Mouse (Mus musculus): ENCODE results near the gene Tirap. TPM values are rescaled to one million over a fixed set of nuclear protein-coding genes. Genes with fewer than 3 reads are reported as not detected.

The Tirap gene
- 15.8 TPM for polyA plus RNA-seq (2014; fragmentation: Illumina TruSeq; extraction: RNeasy Lipid Tissue Mini Kit (QIAGEN cat#74804); ENCODE audit: low read depth, low replicate concordance)

GRCm38 (mm10) chr9:35199772-35200471 is at the start of gene Tirap, which contains the start of gene Srpr:
Gene Tirap (minus strand): TSS chr9:35200291.
Gene Srpr (plus strand): TSS chr9:35200175.

GRCm38 (mm10) chr9:35210542-35211474 is 10.7 kb upstream of the Tirap start, which contains the start of gene Foxred1:
Gene Foxred1 (minus strand): TSS chr9:35211055.

GRCm38 (mm10) chr9:35175251-35176123 is 24.6 kb downstream of the Tirap start, which contains the start of gene Dcps:
Gene Dcps (minus strand): TSS chr9:35176061.

Other genes starting within 250 kb of the Tirap start
- gene St3gal4, start 81.0 kb downstream of the Tirap start, polyA plus RNA-seq (2014; fragmentation: Illumina TruSeq; extraction: RNeasy Lipid Tissue Mini Kit (QIAGEN cat#74804); ENCODE audit: low read depth, low replicate concordance), result 92.8 TPM
- 6.9 TPM for gene Dcps, start 24.2 kb downstream of the Tirap start, polyA plus RNA-seq (2014; fragmentation: Illumina TruSeq; extraction: RNeasy Lipid Tissue Mini Kit (QIAGEN cat#74804); ENCODE audit: low read depth, low replicate concordance)
- gene Srpr, start 116 bp downstream of the Tirap start, polyA plus RNA-seq (2014; fragmentation: Illumina TruSeq; extraction: RNeasy Lipid Tissue Mini Kit (QIAGEN cat#74804); ENCODE audit: low read depth, low replicate concordance), result 237 TPM
- gene Foxred1, start 10.8 kb upstream of the Tirap start, polyA plus RNA-seq (2014; fragmentation: Illumina TruSeq; extraction: RNeasy Lipid Tissue Mini Kit (QIAGEN cat#74804); ENCODE audit: low read depth, low replicate concordance), result 19.1 TPM
- 5.3 TPM for gene Fam118b, start 67.5 kb upstream of the Tirap start, polyA plus RNA-seq (2014; fragmentation: Illumina TruSeq; extraction: RNeasy Lipid Tissue Mini Kit (QIAGEN cat#74804); ENCODE audit: low read depth, low replicate concordance)
- 3.1 TPM for gene Rpusd4, start 67.6 kb upstream of the Tirap start, polyA plus RNA-seq (2014; fragmentation: Illumina TruSeq; extraction: RNeasy Lipid Tissue Mini Kit (QIAGEN cat#74804); ENCODE audit: low read depth, low replicate concordance)
- gene Cdon, start 220.8 kb upstream of the Tirap start, polyA plus RNA-seq (2014; fragmentation: Illumina TruSeq; extraction: RNeasy Lipid Tissue Mini Kit (QIAGEN cat#74804); ENCODE audit: low read depth, low replicate concordance), result 0.82 TPM

Measured in liver, adult 10 weeks (tissue).